Mouse (Mus musculus) forebrain, postnatal 0 days (tissue): ENCODE measurements at regions not wholly inside any gene's neighbourhood (a gene's known extent, or its start where the extent isn't known, plus 50 kb on each side); places are given as distances from the start of the nearest gene placed in this dataset.

ENCODE experiments used
- ATAC-seq: fragments of 200-750 bp; cut with Nextera tagmentation; 2 replicates; pipeline ENCODE4 v1.8.0; 2017; ENCODE audit warnings: mild to moderate bottlenecking, moderate library complexity
- DNase-seq: peaks from one replicate; pipeline ENCODE4 v3.0.0-alpha.2; 2015
- H3K27ac ChIP-seq: fragments of 300-500 bp; sonication (generic); 2 replicates; pipeline ENCODE4 v1.5.1; 2014; ENCODE audit warnings: low read depth, mild to moderate bottlenecking, antibody characterized with exemption, low read length, moderate library complexity, mixed read lengths
- H3K27me3 ChIP-seq: fragments of 300-500 bp; sonication (generic); 2 replicates; pipeline ENCODE4 v1.6.1; 2014; ENCODE audit warnings: mild to moderate bottlenecking, low read length, mixed read lengths; ENCODE audit not compliant: insufficient read depth
- H3K36me3 ChIP-seq: fragments of 300-500 bp; sonication (generic); 2 replicates; pipeline ENCODE4 v1.6.1; 2014; ENCODE audit warnings: mild to moderate bottlenecking, moderate library complexity; ENCODE audit not compliant: insufficient read depth
- H3K4me1 ChIP-seq: fragments of 300-500 bp; sonication (generic); 2 replicates; pipeline ENCODE4 v1.6.1; 2014; ENCODE audit warnings: antibody characterized with exemption; ENCODE audit not compliant: insufficient read depth
- H3K4me2 ChIP-seq: fragments of 300-500 bp; sonication (generic); 2 replicates; pipeline ENCODE4 v1.6.1; 2014; ENCODE audit warnings: low read depth, mild to moderate bottlenecking, moderate library complexity
- H3K4me3 ChIP-seq: fragments of 300-500 bp; sonication (generic); 2 replicates; pipeline ENCODE4 v1.5.1; 2014; ENCODE audit warnings: low read depth, low read length, mixed read lengths
- H3K9ac ChIP-seq: fragments of 300-500 bp; sonication (generic); 2 replicates; pipeline ENCODE4 v1.6.1; 2014; ENCODE audit warnings: mild to moderate bottlenecking
- H3K9me3 ChIP-seq: fragments of 300-500 bp; sonication (generic); 2 replicates; pipeline ENCODE4 v1.6.1; 2016; ENCODE audit warnings: low read length
- CTCF ChIP-seq: sonication (generic); IDR thresholded peaks from 2 replicates; pipeline ENCODE4 v1.5.1; 2016; ENCODE audit warnings: antibody characterized with exemption, control low read depth, low read depth
- WGBS: fragments of 180-500 bp; shearing (Covaris S2); extraction: QIAGEN DNeasy Blood & Tissue Kit; methylation state at CpG from one replicate; pipeline ENCODE4 v1.1.7; 2014; 5-methylcytosine and 5-hydroxymethylcytosine counted together

- no peak overlapping the region for H3K4me2 ChIP-seq
- peak; percentile 64 for DNase-seq
Observed at GRCm38 (mm10) chr2:173342605-173343260, 66.4 kb upstream of the Pmepa1 start.

GRCm38 (mm10) chr2:173343665-173344064 is 67.3 kb upstream of the Pmepa1 start:
- DNase-seq: no peak
- H3K27me3 ChIP-seq: no peaks in the 10 kb centered on the region
- TF ChIP-seq CTCF: no peak
- WGBS: 84% methylated on average over 2 of the region's 2 CpGs
- H3K9ac ChIP-seq: no peak overlapping the region
- 0 out of 2 replicates have a peak, but pooled peaks cover 7% of the 10 kb centered on the region for H3K4me1 ChIP-seq
- ATAC-seq: no peak
- no peak overlapping the region for H3K4me3 ChIP-seq
- H3K9me3 ChIP-seq: no peaks in the 10 kb centered on the region
- no peak overlapping the region for H3K4me2 ChIP-seq
- no peak overlapping the region for H3K27ac ChIP-seq
- H3K36me3 ChIP-seq: no peaks in the 10 kb centered on the region

More at GRCm38 (mm10) chr2:173342605-173343260, 66.4 kb upstream of the Pmepa1 start:
- Histone ChIP-seq H3K27me3 (no peaks in the 10 kb centered on the region), H3K36me3 (no peaks in the 10 kb centered on the region), H3K4me1 (0 out of 2 replicates have a peak, but pooled peaks cover 7% of the 10 kb centered on the region), H3K9ac (peak overlapping the region; percentile 0; the same call in 1 of the 2 replicates), H3K27ac (0 out of 2 replicates have a peak overlapping the region, but pooled peaks have one; percentile 1), H3K9me3 (no peaks in the 10 kb centered on the region), H3K4me3 (no peak overlapping the region)
- 39% methylated on average over 16 of the region's 16 CpGs for WGBS
- TF ChIP-seq CTCF: no peak
- peak; percentile 42 for ATAC-seq

- WGBS: 96% methylated on average over 5 of the region's 5 CpGs
- peak; percentile 41 for TF ChIP-seq CTCF
- no peak for ATAC-seq
- DNase-seq: no peak
- H3K36me3 ChIP-seq: no peaks in the 10 kb centered on the region
- no peak overlapping the region for H3K4me2 ChIP-seq
- H3K4me3 ChIP-seq: no peak overlapping the region
- no peaks in the 10 kb centered on the region for H3K27me3 ChIP-seq
- 0 out of 2 replicates have a peak, but pooled peaks cover 7% of the 10 kb centered on the region for H3K4me1 ChIP-seq
- H3K9ac ChIP-seq: no peak overlapping the region
- H3K9me3 ChIP-seq: no peaks in the 10 kb centered on the region
- H3K27ac ChIP-seq: no peak overlapping the region
Observed at GRCm38 (mm10) chr2:173344221-173344620, 67.9 kb upstream of the Pmepa1 start.

- Histone ChIP-seq H3K4me1 (peaks cover 4% of the 10 kb centered on the region; the same call in 1 of the 2 replicates), H3K36me3 (no peaks in the 10 kb centered on the region), H3K4me2 (no peak overlapping the region), H3K4me3 (no peak overlapping the region), H3K9ac (no peak overlapping the region), H3K9me3 (no peaks in the 10 kb centered on the region), H3K27ac (no peak overlapping the region), H3K27me3 (no peaks in the 10 kb centered on the region)
- 75% methylated on average over 11 of the region's 11 CpGs for WGBS
- no peak for DNase-seq
- ATAC-seq: no peak
- no peak for TF ChIP-seq CTCF
Observed at GRCm38 (mm10) chr2:173347341-173347740, 71.0 kb upstream of the Pmepa1 start.

GRCm38 (mm10) chr2:173348757-173349156 is 72.4 kb upstream of the Pmepa1 start:
- no peak for TF ChIP-seq CTCF
- 79% methylated on average over 3 of the region's 3 CpGs for WGBS
- no peak overlapping the region for H3K9ac ChIP-seq
- no peaks in the 10 kb centered on the region for H3K9me3 ChIP-seq
- H3K4me3 ChIP-seq: no peak overlapping the region
- H3K27ac ChIP-seq: no peak overlapping the region
- no peaks in the 10 kb centered on the region for H3K27me3 ChIP-seq
- ATAC-seq: no peak
- DNase-seq: no peak
- no peaks in the 10 kb centered on the region for H3K36me3 ChIP-seq
- H3K4me1 ChIP-seq: peaks cover 4% of the 10 kb centered on the region; the same call in 1 of the 2 replicates
- no peak overlapping the region for H3K4me2 ChIP-seq

- ATAC-seq: no peak
- no peak for TF ChIP-seq CTCF
- no peak overlapping the region for H3K4me2 ChIP-seq
- H3K4me3 ChIP-seq: no peak overlapping the region
- no peak overlapping the region for H3K9ac ChIP-seq
- peaks cover 4% of the 10 kb centered on the region; the same call in 1 of the 2 replicates for H3K4me1 ChIP-seq
- WGBS: 81% methylated on average over 9 of the region's 9 CpGs
- no peak overlapping the region for H3K27ac ChIP-seq
- no peaks in the 10 kb centered on the region for H3K36me3 ChIP-seq
- H3K27me3 ChIP-seq: no peaks in the 10 kb centered on the region
- no peaks in the 10 kb centered on the region for H3K9me3 ChIP-seq
- DNase-seq: no peak
Observed at GRCm38 (mm10) chr2:173349510-173349909, 73.2 kb upstream of the Pmepa1 start.

GRCm38 (mm10) chr2:173349910-173350309 is 73.6 kb upstream of the Pmepa1 start:
- DNase-seq (no peak), ATAC-seq (no peak)
- Histone ChIP-seq H3K4me1 (peaks cover 4% of the 10 kb centered on the region; the same call in 1 of the 2 replicates), H3K9me3 (no peaks in the 10 kb centered on the region), H3K4me2 (no peak overlapping the region), H3K9ac (no peak overlapping the region), H3K4me3 (no peak overlapping the region), H3K27ac (no peak overlapping the region), H3K36me3 (no peaks in the 10 kb centered on the region), H3K27me3 (no peaks in the 10 kb centered on the region)
- TF ChIP-seq CTCF: no peak
- WGBS: 90% methylated on average over 4 of the region's 4 CpGs
